Mouse (Mus musculus) ES-E14 (cell line): ENCODE measurements around the gene Cdnf.

ENCODE experiments used
- CHD2 ChIP-seq: IDR thresholded peaks from 2 replicates; pipeline ENCODE4 v1.6.1; 2014; ENCODE audit warnings: mild to moderate bottlenecking, low read depth, low read length, inconsistent platforms
- MAFK ChIP-seq: IDR thresholded peaks from 2 replicates; pipeline ENCODE4 v1.6.1; 2014; ENCODE audit warnings: mild to moderate bottlenecking, low read depth, low read length, inconsistent platforms; ENCODE audit not compliant: insufficient read depth

GRCm38 (mm10) chr2:3575140-3575539 lies 62.3 kb downstream of the Cdnf start:
- no peak for TF ChIP-seq CHD2
- TF ChIP-seq MAFK: no peak
